Mouse (Mus musculus) heart, postnatal 25 days (tissue): ENCODE measurements around the gene Tmem100. TPM values are rescaled to one million over a fixed set of nuclear protein-coding genes. Genes with fewer than 3 reads are reported as not detected.

Experiments used
- DNase-seq: peaks from one replicate; pipeline ENCODE4 v3.0.0; 2022; ENCODE audit warnings: low spot score
- intact Hi-C: fragments of 180-260 bp; cut with DNase I; formaldehyde crosslinking; loops from one replicate; pipeline ENCODE4 v1.15.1; 2025
- total RNA-seq, 2 experiments: library from RNA; stranded (reverse); gene quantifications; 2 replicates each; pipeline ENCODE4 v1.2.3; 2021

Tmem100 gene
- 10 to 100 TPM; 16.9 to 23.8 TPM for total RNA-seq

- DNase-seq = no peak
- intact Hi-C loops = loop anchor here (5.0 kb wide), 1 partner anchor 217 kb away; the partner anchor contains the start of gene Mmd
These were observed at the start of gene Tmem100 for GRCm38 (mm10) chr11:90029841-90030398. TSS of gene Tmem100 (plus strand) at chr11:90030348.

GRCm38 (mm10) chr11:89982918-89983317 is 47.2 kb upstream of the Tmem100 start:
- intact Hi-C loops = no loop called here
- DNase-seq = no peak

- intact Hi-C loops = no loop called here
- no peak for DNase-seq
These were observed 45.7 kb upstream of the Tmem100 start for GRCm38 (mm10) chr11:89984436-89984835.

DNA sequence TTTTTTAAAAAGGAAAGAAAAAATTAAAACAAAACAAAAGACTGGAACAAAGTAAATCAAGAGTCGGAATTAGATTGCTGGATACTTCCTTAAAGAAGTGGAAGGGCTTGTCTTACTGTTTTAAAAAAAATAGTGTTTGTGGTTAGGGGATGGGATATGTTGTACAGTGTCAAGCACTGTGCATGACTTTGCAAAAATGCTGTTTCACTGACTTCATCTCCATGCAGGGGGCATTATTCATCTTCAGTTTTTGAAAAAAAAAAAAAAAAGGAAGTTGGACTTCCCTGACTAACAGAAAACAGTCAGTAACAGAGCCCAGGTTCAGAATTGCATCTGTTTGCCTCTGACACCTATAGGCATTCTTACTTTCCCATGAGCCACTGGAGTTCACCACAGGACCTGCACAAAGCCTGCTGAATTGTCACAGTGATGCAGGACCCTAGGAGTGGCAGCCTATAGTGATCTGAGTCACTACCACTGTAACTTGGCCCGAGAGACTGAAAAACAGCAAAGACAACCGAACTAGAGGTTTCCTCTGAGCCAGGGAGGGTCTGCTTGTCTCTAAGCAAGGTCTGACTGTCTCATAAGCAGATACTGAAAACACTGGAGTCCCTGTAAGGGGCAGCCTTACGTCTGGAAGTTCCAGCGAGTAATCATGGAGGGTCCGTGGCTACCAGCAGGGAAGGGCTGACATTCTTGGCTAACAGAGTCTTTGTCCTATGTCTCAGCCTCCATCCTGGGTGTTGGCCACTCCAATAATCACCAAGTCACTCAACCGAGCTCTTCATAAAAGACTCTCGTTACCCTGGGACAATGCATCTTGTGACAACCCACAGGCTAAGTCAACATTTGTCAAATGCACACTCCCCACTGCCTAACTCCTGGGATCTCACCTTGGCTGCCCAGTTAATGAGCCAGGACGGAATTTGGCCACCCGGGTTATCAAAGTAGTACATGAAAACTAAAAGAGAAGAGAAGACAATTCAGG is 44.7 kb upstream of the Tmem100 start:
- intact Hi-C loops = loop anchor here (5.0 kb wide), 2 partner anchors 52 to 632 kb away; no protein-coding TSS in a partner anchor
- DNase-seq = no peak

GRCm38 (mm10) chr11:89986516-89986915 is 43.6 kb upstream of the Tmem100 start:
- intact Hi-C loops = loop anchor here (5.0 kb wide), 2 partner anchors 51 to 631 kb away; no protein-coding TSS in a partner anchor
- no peak for DNase-seq

DNA sequence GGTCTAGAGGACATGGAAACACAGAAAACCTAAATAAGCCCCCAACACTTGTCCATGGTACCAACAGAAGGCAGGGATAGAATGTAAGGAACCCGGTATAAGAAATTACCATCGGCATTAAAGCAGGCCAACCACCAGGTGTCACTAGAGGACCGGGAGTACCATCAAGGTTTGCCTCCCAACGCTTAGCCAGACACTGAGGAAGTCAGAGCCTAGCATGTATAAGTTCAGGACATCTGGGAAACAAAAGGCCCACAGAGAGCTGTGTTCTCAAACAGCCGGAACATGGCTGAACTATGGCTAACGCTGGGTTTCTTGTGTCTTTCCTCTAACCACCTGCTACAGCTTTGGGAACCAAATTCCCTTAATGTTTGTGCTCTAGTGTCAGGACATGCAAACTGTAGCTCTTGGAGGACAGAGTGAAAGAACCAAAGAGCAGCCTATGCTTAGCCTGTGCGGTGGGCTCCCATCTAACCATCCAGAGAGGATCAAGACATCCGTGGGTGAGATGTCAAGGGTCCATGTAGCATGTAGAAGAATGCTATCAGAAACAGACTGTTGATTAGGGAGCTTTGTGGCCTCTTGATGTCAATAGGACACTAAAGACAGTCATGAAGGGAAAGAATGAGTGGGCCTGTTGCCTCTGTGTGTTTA is 41.1 kb upstream of the Tmem100 start:
- no peak for DNase-seq

GRCm38 (mm10) chr11:89991661-89992060 is 38.5 kb upstream of the Tmem100 start:
- DNase-seq = no peak
- intact Hi-C loops = loop anchor here (10.0 kb wide), 1 partner anchor 313 kb away; no protein-coding TSS in a partner anchor

More for the DNA sequence above, 41.1 kb upstream of the Tmem100 start:
- intact Hi-C loops = loop anchor here (1.0 to 5.0 kb wide), 4 partner anchors 30 to 628 kb away; no protein-coding TSS in a partner anchor

- intact Hi-C loops = loop anchor here (10.0 kb wide), 1 partner anchor 310 kb away; no protein-coding TSS in a partner anchor
- DNase-seq = no peak
These were observed 35.4 kb upstream of the Tmem100 start for GRCm38 (mm10) chr11:89994706-89995105.

- no peak for DNase-seq
- intact Hi-C loops = loop anchor here (10.0 kb wide), 1 partner anchor 309 kb away; no protein-coding TSS in a partner anchor
These were observed 34.6 kb upstream of the Tmem100 start for GRCm38 (mm10) chr11:89995596-89995995.

DNA sequence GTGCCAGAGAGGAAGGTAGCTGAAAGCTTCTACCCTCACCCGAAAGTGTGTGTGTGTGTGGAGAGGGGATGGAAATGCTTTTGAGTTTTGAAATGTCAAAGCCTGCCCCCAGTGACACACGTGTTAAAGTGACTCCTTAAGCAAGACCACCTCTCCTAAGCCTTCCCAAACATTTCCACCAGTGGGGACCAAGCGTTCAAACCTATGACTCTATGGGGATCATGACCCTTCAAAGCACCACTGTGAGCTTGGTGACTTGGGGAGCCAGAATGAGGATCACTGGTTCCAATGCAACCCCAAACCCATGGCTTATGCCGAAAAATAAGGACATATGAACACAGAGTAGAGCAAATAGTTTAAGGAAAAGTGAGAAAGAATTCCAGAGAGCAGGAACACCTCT is 33.7 kb upstream of the Tmem100 start:
- intact Hi-C loops = loop anchor here (10.0 kb wide), 1 partner anchor 308 kb away; no protein-coding TSS in a partner anchor
- no peak for DNase-seq

GRCm38 (mm10) chr11:89996856-89997255 is 33.3 kb upstream of the Tmem100 start:
- no peak for DNase-seq
- intact Hi-C loops = loop anchor here (10.0 kb wide), 1 partner anchor 308 kb away; no protein-coding TSS in a partner anchor

DNA sequence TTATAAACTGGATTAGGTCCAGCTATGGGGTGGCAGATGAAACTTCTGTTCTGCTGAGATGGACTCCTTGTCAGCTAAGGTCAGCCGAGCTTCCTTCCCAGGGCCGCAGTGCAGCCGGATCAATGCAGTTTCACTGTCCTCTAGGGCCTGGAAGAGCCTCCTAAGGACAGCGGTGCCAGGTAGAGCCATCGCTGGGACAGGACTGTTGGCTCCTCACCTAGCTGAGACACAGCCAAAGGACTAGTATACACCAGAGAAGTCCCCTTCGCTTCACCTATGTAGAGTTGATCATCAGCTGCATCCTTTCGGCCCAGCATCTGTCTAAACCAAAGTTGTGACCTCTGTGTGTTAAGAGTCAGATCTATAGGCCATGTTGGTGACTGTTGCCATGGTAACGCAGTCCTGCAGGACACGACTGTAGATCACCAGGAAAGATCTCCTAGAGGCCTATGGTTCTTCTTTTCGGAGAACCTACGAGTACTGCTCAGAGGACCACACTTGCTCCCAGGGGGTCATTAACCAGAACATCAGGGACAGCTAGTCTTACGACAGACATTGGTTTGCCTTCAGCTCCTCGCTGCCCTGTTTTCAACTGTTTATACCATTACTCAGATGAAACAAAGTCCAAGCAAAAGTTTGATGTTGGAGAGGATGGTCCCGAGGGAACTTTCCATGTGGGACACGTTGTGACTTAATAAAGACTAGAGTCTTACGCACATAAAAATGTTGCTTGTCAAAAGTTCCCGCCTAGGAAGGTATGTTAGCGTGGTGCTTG is 31.0 kb upstream of the Tmem100 start:
- intact Hi-C loops = loop anchor here (10.0 kb wide), 1 partner anchor 306 kb away; no protein-coding TSS in a partner anchor
- no peak for DNase-seq

GRCm38 (mm10) chr11:90000666-90001065 is 29.5 kb upstream of the Tmem100 start:
- intact Hi-C loops = no loop called here
- DNase-seq = no peak

DNA sequence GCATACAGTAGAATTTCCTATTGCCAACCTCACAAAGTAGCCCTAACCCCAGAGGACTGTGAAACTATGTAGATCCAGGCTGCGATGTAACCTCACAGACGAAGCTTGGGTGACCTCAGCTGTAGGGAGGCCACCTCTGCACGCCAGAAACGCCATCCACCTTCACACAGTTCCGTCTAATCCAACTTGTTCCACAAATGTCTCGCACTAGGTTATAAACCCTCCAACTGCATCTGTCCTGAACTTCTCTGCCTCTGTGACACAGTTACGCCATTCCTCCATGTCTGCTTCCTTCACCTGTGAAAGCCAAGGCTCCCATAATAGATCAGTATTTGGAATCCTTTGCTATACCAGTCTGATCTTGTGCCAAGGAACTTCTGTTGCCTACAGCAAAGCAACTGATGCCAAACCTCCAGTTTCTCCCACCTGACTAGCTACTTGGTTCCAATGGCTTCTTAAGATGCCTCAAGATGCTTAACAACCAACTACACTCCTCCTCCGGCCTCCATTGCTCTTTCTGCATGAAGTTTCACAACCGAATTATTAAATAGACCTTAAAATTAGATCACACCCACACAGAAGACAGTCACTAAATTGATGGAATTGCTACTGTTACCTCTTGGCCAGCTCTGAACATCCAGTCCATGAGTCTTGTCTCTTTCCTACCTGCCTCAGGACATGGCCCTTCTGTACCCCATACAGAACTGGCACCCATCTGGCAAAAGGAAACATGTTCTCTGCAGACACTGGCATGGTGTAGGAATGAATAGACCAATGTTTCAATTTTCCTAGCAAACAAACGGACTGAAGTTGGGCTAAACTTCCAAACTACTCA is 28.5 kb upstream of the Tmem100 start:
- intact Hi-C loops = no loop called here
- DNase-seq = no peak

- intact Hi-C loops = no loop called here
These were observed 27.7 kb upstream of the Tmem100 start, which contains the start of gene Pctp for GRCm38 (mm10) chr11:90002231-90002986. TSS of gene Pctp (minus strand) at chr11:90002894.

GRCm38 (mm10) chr11:90002987-90003348 is 27.2 kb upstream of the Tmem100 start:
- intact Hi-C loops = no loop called here
- DNase-seq = no peak

More at GRCm38 (mm10) chr11:90002231-90002986, 27.7 kb upstream of the Tmem100 start, which contains the start of gene Pctp:
- peak; percentile 71 for DNase-seq

- DNase-seq = no peak
- intact Hi-C loops = no loop called here
These were observed 26.8 kb upstream of the Tmem100 start for GRCm38 (mm10) chr11:90003386-90003785.
